Mouse (Mus musculus): ENCODE results near the gene Fastk. TPM values are rescaled to one million over a fixed set of nuclear protein-coding genes. Genes with fewer than 3 reads are reported as not detected.
A peak's percentile ranks its signal among the peaks of the same experiment; 100 is the strongest.

Fastk gene
- polyA plus RNA-seq, 1 experiment from 2014 or later = 96.6 TPM

- Histone ChIP-seq H3K27ac (peak overlapping the region; percentile 93), H3K27me3 (replicated peaks) (peaks cover 10% of the 10 kb centered on the region; the same call in 1 of the 2 replicates), H3K9me3 (no peaks in the 10 kb centered on the region), H3K4me3 (peak overlapping the region; percentile 65), H3K9ac (peak overlapping the region; percentile 55), H3K36me3 (replicated peaks) (no peaks in the 10 kb centered on the region), H3K4me2 (peak overlapping the region; percentile 60), H3K4me1 (peaks cover 15% of the 10 kb centered on the region; the same call in 1 of the 2 replicates)
- whole genome bisulfite sequencing = under 1% methylated on average over 36 of the region's 36 CpGs
- peak; percentile 97 for ATAC-seq (replicated peaks)
Measured at GRCm38 (mm10) chr5:24394165-24394894, 50.8 kb downstream of the Fastk start.

- H3K4me2 ChIP-seq = peak within 1 kb of the TSS; percentile 60
- no peak for ATAC-seq (replicated peaks)
- H3K4me1 ChIP-seq = peaks cover 18% of the 10 kb centered on the region
- peak within 1 kb of the TSS; percentile 93 for H3K27ac ChIP-seq
- H3K36me3 ChIP-seq (replicated peaks) = no peaks in the 10 kb centered on the region
- H3K4me3 ChIP-seq = peak within 1 kb of the TSS; percentile 65
- 21% methylated on average over 7 of the region's 7 CpGs for WGBS
- H3K9me3 ChIP-seq = no peaks in the 10 kb centered on the region
- peak within 1 kb of the TSS; percentile 55 for H3K9ac ChIP-seq
- peaks cover 17% of the 10 kb centered on the region for H3K27me3 ChIP-seq (replicated peaks)
Measured at GRCm38 (mm10) chr5:24393392-24393997, 51.6 kb downstream of the Fastk start, which contains the start of gene Abcb8. Gene Abcb8, plus strand, starts transcription at chr5:24393663.

- Histone ChIP-seq H3K4me2 (no peak overlapping the region), H3K4me1 (peaks cover 25% of the 10 kb centered on the region), H3K4me3 (no peak overlapping the region), H3K36me3 (replicated peaks) (no peaks in the 10 kb centered on the region), H3K27ac (no peak overlapping the region), H3K9ac (no peak overlapping the region), H3K9me3 (no peaks in the 10 kb centered on the region), H3K27me3 (replicated peaks) (peaks cover 24% of the 10 kb centered on the region)
- ATAC-seq (replicated peaks) = no peak
- WGBS = 77% methylated on average over 7 of the region's 7 CpGs
Measured at GRCm38 (mm10) chr5:24392724-24393123, 52.4 kb downstream of the Fastk start.

DNA sequence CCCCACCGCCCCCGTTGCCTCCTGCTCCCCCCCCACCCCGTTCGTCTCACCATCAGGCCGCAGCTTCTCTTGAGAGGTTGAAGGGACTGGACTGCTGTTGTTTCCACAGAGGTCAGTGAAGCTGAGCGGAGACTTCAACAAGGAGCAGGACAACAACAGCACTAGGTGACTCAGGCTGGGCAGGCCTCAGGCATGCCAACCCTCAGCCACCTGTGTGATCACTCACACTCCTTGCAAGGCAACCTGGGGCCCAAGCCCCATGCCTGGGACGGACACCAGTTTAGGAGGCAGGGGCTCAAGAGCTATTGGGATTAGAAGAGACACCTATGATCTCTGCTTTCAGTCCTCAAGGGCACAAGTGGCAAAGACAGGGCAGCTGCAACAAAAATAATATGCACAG is 53.2 kb downstream of the Fastk start, which contains the start of gene Atg9b:
Gene Atg9b, minus strand, starts transcription at position 280 of the 400 bp plus-strand sequence.
- 84% methylated on average over 7 of the region's 7 CpGs for WGBS
- peaks cover 33% of the 10 kb centered on the region for H3K27me3 ChIP-seq (replicated peaks)
- H3K4me3 ChIP-seq = no peak within 1 kb of the TSS
- no peak within 1 kb of the TSS for H3K4me2 ChIP-seq
- H3K9me3 ChIP-seq = no peaks in the 10 kb centered on the region
- no peak within 1 kb of the TSS for H3K9ac ChIP-seq
- no peak for ATAC-seq (replicated peaks)
- peaks cover 34% of the 10 kb centered on the region for H3K4me1 ChIP-seq
- no peaks in the 10 kb centered on the region for H3K36me3 ChIP-seq (replicated peaks)
- no peak within 1 kb of the TSS for H3K27ac ChIP-seq

- no peak overlapping the region for H3K9ac ChIP-seq
- no peak overlapping the region for H3K27ac ChIP-seq
- no peak for ATAC-seq (replicated peaks)
- no peak overlapping the region for H3K4me3 ChIP-seq
- peaks cover 53% of the 10 kb centered on the region for H3K27me3 ChIP-seq (replicated peaks)
- H3K4me2 ChIP-seq = no peak overlapping the region
- WGBS = 84% methylated on average over 4 of the region's 4 CpGs
- H3K36me3 ChIP-seq (replicated peaks) = no peaks in the 10 kb centered on the region
- H3K9me3 ChIP-seq = no peaks in the 10 kb centered on the region
- H3K4me1 ChIP-seq = peaks cover 28% of the 10 kb centered on the region
Measured at GRCm38 (mm10) chr5:24389658-24390020, 55.4 kb downstream of the Fastk start.

DNA sequence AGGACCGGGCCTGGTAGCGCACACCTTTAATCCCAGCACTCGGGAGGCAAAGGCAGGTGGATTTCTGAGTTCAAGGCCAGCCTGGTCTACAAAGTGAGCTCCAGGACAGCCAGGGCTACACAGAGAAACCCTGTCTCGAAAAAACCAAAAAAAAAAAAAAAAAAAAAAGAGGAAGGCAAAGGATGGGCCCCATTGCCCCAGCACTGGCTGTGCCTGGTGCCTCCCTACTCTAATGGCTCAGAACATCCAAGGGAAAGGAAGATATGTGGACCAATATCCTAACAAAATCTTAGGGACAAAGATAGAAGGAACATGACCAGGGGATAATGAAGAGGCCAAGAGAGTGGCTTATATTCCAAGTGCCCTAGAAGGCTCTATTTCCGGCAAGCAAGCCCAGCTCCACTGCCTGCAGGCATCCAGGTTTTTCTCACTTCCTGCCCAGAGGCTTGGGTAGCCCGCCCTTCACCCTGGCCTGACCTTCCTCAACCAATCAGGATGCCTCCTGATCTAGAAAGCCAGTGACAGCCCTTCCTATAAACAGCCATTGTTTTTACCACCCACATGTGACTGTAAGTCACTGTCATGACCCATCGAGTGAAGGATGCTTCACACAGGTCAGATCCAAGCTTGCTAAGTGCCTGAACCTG is 56.0 kb downstream of the Fastk start:
- 58% methylated on average over 7 of the region's 7 CpGs for WGBS
- Histone ChIP-seq H3K27me3 (replicated peaks) (peaks cover 56% of the 10 kb centered on the region), H3K27ac (no peak overlapping the region), H3K9ac (no peak overlapping the region), H3K4me3 (no peak overlapping the region), H3K36me3 (replicated peaks) (no peaks in the 10 kb centered on the region), H3K9me3 (no peaks in the 10 kb centered on the region), H3K4me2 (0 out of 2 replicates have a peak overlapping the region, but pooled peaks have one; percentile 97), H3K4me1 (peaks cover 33% of the 10 kb centered on the region)
- ATAC-seq (replicated peaks) = no peak

Other genes starting within 250 kb of the Fastk start
- 11.8 and 13.9 TPM in 2 replicates for gene Kcnh2, start 93.7 kb downstream of the Fastk start, polyA plus RNA-seq (2015; fragmentation: Nextera tagmentation; extraction: Ambion mirVana)
- gene Nos3, start 80.5 kb downstream of the Fastk start, polyA plus RNA-seq (2015; fragmentation: Nextera tagmentation; extraction: Ambion mirVana) = 10.9 and 11.9 TPM in 2 replicates
- 2.3 and 2.9 TPM in 2 replicates for gene Atg9b, start 53.1 kb downstream of the Fastk start, polyA plus RNA-seq (2015; fragmentation: Nextera tagmentation; extraction: Ambion mirVana)
- 57.1 and 60.0 TPM in 2 replicates for gene Abcb8, start 51.6 kb downstream of the Fastk start, polyA plus RNA-seq (2015; fragmentation: Nextera tagmentation; extraction: Ambion mirVana)
- gene Asic3, start 31.9 kb downstream of the Fastk start, polyA plus RNA-seq (2015; fragmentation: Nextera tagmentation; extraction: Ambion mirVana) = 0.20 and 0.35 TPM in 2 replicates
- 120 and 121 TPM in 2 replicates for gene Cdk5, start 21.8 kb downstream of the Fastk start, polyA plus RNA-seq (2015; fragmentation: Nextera tagmentation; extraction: Ambion mirVana)
- gene Slc4a2, start 21.4 kb downstream of the Fastk start, polyA plus RNA-seq (2015; fragmentation: Nextera tagmentation; extraction: Ambion mirVana) = 23.1 and 26.1 TPM in 2 replicates
- 62.9 and 63.7 TPM in 2 replicates for gene Tmub1, start 2.6 kb upstream of the Fastk start, polyA plus RNA-seq (2015; fragmentation: Nextera tagmentation; extraction: Ambion mirVana)
- gene Agap3, start 6.9 kb upstream of the Fastk start, polyA plus RNA-seq (2015; fragmentation: Nextera tagmentation; extraction: Ambion mirVana) = 122 and 124 TPM in 2 replicates
- 0.29 and 0.44 TPM in 2 replicates for gene Gbx1, start 81.9 kb upstream of the Fastk start, polyA plus RNA-seq (2015; fragmentation: Nextera tagmentation; extraction: Ambion mirVana)
- 0.06 and 0.11 TPM in 2 replicates for gene Asb10, start 95.7 kb upstream of the Fastk start, polyA plus RNA-seq (2015; fragmentation: Nextera tagmentation; extraction: Ambion mirVana)
- 0.06 TPM in 1 of 2 replicates, not detected in the other for gene 4931409K22Rik, start 111.5 kb upstream of the Fastk start, polyA plus RNA-seq (2015; fragmentation: Nextera tagmentation; extraction: Ambion mirVana)
- gene Abcf2, start 132.2 kb upstream of the Fastk start, polyA plus RNA-seq (2015; fragmentation: Nextera tagmentation; extraction: Ambion mirVana) = 83.8 and 86.4 TPM in 2 replicates
- 22.1 and 23.0 TPM in 2 replicates for gene Chpf2, start 141.5 kb upstream of the Fastk start, polyA plus RNA-seq (2015; fragmentation: Nextera tagmentation; extraction: Ambion mirVana)
- gene Smarcd3, start 179.1 kb upstream of the Fastk start, polyA plus RNA-seq (2015; fragmentation: Nextera tagmentation; extraction: Ambion mirVana) = 182 and 186 TPM in 2 replicates
- gene Nub1, start 240.2 kb upstream of the Fastk start, polyA plus RNA-seq (2015; fragmentation: Nextera tagmentation; extraction: Ambion mirVana) = 47.5 and 48.7 TPM in 2 replicates

Measured in midbrain, embryonic 15.5 days (tissue).